Mouse (Mus musculus): ENCODE results near the gene Qsox1. TPM values are rescaled to one million over a fixed set of nuclear protein-coding genes. Genes with fewer than 3 reads are reported as not detected.

The Qsox1 gene
- polyA plus RNA-seq, 1 experiment from 2014 or later = 94.7 TPM

DNA sequence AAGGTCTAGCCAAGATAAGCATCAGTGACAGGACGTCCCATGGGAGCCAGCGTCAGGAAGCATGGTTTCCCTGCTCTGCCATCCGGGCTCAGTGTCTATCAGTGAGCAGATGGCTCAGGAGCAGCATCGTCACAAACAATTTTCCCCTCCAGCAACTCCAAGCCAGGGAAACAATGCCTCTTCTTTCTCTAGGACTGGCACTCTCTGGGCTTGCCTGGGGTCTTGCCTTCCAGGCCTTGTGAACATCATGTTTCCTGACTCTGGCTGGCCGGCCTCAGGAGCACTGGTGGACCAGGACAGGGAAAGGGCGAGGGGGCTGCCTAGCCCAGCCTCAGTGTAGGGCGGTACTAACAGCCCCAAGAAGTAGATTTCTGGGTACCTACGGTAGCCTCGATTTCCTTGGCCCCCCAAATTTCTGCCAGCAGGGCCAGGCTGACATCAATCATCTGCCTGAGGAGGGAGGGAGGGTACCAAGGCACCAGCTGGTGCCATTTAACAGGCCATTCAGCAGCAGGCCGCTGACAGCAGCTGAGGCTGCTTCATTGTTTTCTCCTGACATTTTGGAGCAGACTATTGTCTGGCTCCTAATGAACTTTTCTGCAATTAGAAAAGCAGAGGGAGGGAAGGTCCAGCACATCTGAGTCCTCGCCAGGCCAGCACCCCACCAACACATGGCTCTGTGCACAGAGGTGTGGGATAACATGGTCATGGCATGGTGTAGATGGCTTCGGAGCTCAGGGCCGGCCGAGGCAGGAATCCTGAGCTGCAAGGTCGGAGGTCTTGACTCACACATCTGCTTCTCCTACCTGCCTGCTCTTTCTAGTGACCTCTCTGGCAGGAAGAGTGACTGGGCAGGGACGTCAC is 22.3 kb downstream of the Qsox1 start:
- H3K36me3 ChIP-seq (ENCODE audit: control insufficient read depth, insufficient read depth, low read length) = peaks cover 27% of the 10 kb centered on the region
- H3K27ac ChIP-seq (ENCODE audit: low read length) = no peak overlapping the region
- no peaks in the 10 kb centered on the region for H3K9me3 ChIP-seq (replicated peaks; ENCODE audit: control insufficient read depth, low read length)
- WGBS = 81% methylated on average over 16 of the region's 16 CpGs
- no peaks in the 10 kb centered on the region for H3K4me1 ChIP-seq (ENCODE audit: control insufficient read depth, insufficient read depth, low read length)
- no peak overlapping the region for H3K9ac ChIP-seq (ENCODE audit: low read length)
- no peak overlapping the region for H3K4me2 ChIP-seq (ENCODE audit: low read depth, low read length)
- no peaks in the 10 kb centered on the region for H3K27me3 ChIP-seq (ENCODE audit: control insufficient read depth, insufficient read depth, low read length)
- H3K4me3 ChIP-seq (replicated peaks; ENCODE audit: low read length) = no peak overlapping the region
- ATAC-seq (ENCODE audit: insufficient read depth, low FRiP score) = no peak

DNA sequence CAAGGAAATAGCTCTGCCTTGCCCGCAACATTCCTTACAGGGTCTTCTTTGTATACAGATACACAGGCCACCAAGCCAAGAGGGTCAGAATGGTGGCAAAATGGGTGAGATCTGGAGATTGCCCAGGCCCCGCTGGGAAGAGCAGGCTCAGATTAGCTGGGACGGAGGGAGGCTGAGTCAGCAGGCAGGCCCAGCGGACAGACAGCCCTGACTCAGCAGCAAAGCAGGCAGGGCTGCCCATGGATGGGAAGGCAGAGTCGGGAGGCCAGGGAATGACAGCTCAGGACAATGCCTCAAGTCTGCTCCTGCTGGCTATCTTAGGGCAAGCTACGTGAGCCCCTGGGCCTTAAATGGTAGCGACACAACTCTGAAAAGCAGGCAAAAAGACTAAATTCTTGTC is 26.8 kb downstream of the Qsox1 start:
- WGBS = 72% methylated on average over 7 of the region's 7 CpGs
- Histone ChIP-seq H3K9me3 (replicated peaks; ENCODE audit: control insufficient read depth, low read length) (no peaks in the 10 kb centered on the region), H3K27me3 (ENCODE audit: control insufficient read depth, insufficient read depth, low read length) (no peaks in the 10 kb centered on the region), H3K9ac (ENCODE audit: low read length) (no peak overlapping the region), H3K36me3 (ENCODE audit: control insufficient read depth, insufficient read depth, low read length) (peaks cover 30% of the 10 kb centered on the region), H3K4me2 (ENCODE audit: low read depth, low read length) (no peak overlapping the region), H3K4me1 (ENCODE audit: control insufficient read depth, insufficient read depth, low read length) (no peaks in the 10 kb centered on the region), H3K27ac (ENCODE audit: low read length) (no peak overlapping the region), H3K4me3 (replicated peaks; ENCODE audit: low read length) (no peak overlapping the region)
- ATAC-seq (ENCODE audit: insufficient read depth, low FRiP score) = no peak

DNA sequence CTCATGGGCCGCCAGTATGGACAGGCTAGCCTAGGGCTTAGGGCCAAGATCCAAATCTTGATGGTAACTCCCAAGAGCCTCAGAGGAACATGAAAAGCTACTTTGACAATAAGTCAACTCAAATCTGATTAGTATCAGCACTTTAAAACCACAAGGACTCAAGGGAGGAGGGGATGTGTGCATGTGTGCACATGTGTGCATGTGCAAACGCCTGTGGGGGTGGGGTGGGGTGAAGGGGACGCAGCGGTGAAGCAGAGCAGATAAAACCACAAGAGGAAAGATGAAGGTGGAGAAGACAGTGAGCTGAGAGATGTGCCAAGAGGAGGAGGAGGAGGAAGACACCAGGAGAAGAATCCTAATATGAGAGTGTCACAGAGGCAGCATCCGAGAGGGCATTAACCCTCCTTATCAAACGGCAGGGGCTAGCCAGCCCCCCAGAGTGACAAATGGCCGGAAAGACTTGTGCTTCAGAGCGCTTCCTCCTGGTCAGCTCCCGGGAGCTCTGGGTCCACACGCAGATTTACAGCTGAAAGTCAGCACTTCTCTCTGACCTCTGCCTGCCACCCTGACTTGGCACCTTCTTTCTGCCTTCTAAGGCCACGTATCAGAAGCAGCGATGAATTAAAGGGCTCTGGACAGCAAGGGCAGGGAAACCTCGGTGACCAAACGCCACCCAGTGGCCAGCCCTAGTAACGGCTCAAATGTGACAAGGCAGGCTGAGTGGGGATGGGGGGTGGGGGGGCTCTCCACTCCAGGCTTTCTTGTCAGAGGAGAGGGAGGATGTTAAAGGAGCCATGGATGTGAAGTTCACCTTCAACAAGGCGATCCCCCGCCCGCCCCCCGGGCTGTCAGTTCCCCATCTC is 28.1 kb downstream of the Qsox1 start:
- no peak for ATAC-seq (ENCODE audit: insufficient read depth, low FRiP score)
- no peak overlapping the region for H3K27ac ChIP-seq (ENCODE audit: low read length)
- no peak overlapping the region for H3K4me2 ChIP-seq (ENCODE audit: low read depth, low read length)
- H3K27me3 ChIP-seq (ENCODE audit: control insufficient read depth, insufficient read depth, low read length) = no peaks in the 10 kb centered on the region
- H3K4me3 ChIP-seq (replicated peaks; ENCODE audit: low read length) = no peak overlapping the region
- no peak overlapping the region for H3K9ac ChIP-seq (ENCODE audit: low read length)
- peaks cover 22% of the 10 kb centered on the region for H3K36me3 ChIP-seq (ENCODE audit: control insufficient read depth, insufficient read depth, low read length)
- 36% methylated on average over 19 of the region's 19 CpGs for WGBS
- no peaks in the 10 kb centered on the region for H3K9me3 ChIP-seq (replicated peaks; ENCODE audit: control insufficient read depth, low read length)
- H3K4me1 ChIP-seq (ENCODE audit: control insufficient read depth, insufficient read depth, low read length) = no peaks in the 10 kb centered on the region

DNA sequence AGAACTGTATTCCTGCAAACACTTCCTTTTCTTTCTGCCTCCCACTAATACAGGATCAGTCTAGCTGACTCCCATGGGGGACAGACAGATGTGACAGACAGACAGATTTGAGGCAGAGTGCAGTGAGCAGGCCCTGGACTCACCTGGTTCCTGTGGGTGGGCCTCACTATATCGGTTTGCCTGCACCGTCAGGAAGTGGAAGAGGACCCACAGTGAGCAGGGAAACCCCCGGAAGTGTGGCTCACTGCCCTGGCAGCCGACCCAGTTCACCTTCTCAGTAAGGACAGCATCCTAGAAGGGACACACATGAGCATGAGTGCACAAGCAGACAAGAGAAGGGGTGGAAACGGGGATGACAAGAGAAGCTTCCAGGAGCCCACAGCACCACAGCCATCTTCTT is 30.3 kb downstream of the Qsox1 start:
- Histone ChIP-seq H3K4me2 (ENCODE audit: low read depth, low read length) (no peak overlapping the region), H3K9me3 (replicated peaks; ENCODE audit: control insufficient read depth, low read length) (no peaks in the 10 kb centered on the region), H3K9ac (ENCODE audit: low read length) (no peak overlapping the region), H3K4me1 (ENCODE audit: control insufficient read depth, insufficient read depth, low read length) (peaks cover 7% of the 10 kb centered on the region; the same call in 1 of the 2 replicates), H3K36me3 (ENCODE audit: control insufficient read depth, insufficient read depth, low read length) (peaks cover 13% of the 10 kb centered on the region), H3K4me3 (replicated peaks; ENCODE audit: low read length) (no peak overlapping the region), H3K27me3 (ENCODE audit: control insufficient read depth, insufficient read depth, low read length) (no peaks in the 10 kb centered on the region), H3K27ac (ENCODE audit: low read length) (no peak overlapping the region)
- WGBS = 83% methylated on average over 5 of the region's 5 CpGs
- ATAC-seq (ENCODE audit: insufficient read depth, low FRiP score) = no peak

DNA sequence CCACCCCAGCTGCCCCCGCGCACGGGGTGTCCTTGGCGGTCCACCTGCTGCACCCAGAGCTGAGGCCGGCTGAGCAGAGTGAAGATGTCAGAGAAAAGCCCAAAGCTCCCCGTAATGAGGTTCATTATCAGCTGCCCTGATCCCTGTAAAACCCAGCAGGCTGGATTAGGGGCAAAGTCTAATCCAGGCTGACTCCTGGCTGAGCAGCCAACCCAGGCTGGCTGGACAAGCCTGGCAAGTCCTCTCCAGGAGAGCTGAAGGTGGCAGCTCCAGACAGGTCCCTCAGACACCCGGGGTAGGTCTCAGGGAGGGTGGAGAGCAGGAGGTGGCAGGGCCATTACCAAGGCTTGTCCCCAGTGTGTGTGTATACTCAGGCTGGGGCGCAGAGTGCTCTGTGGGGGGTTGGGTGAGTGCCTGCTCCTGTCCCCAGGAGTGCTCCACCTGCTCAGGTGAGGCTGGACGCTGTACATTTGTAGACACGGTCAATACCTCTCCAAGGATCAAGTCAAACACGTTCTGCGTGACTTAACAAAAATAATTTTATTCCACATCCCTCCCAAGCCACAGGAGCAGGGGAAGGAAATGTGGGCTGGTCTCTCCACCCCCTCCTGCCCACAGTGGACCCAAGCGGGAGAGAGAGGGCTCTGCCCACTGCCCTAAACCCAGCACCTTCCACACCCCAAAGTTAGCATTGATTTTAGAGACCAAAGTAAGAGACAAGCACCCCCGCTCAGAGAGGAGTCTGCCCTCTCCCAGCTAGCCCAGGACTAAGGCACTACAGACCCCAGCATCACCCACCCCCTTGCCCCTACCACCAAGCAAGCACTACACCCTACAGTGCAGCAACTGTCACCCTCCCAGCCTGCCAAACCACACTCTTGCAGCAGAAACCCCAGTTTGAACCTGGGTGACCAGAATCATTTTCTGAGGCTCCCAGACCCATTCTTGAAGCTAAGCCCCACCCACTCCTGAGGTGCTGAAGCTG is 34.8 kb downstream of the Qsox1 start:
- WGBS = 55% methylated on average over 14 of the region's 14 CpGs
- ATAC-seq (ENCODE audit: insufficient read depth, low FRiP score) = peak; percentile 89
- no peak overlapping the region for H3K4me3 ChIP-seq (replicated peaks; ENCODE audit: low read length)
- H3K4me2 ChIP-seq (ENCODE audit: low read depth, low read length) = no peak overlapping the region
- H3K9ac ChIP-seq (ENCODE audit: low read length) = no peak overlapping the region
- H3K27ac ChIP-seq (ENCODE audit: low read length) = peak overlapping the region; percentile 11; the same call in 1 of the 2 replicates
- H3K27me3 ChIP-seq (ENCODE audit: control insufficient read depth, insufficient read depth, low read length) = no peaks in the 10 kb centered on the region
- peaks cover 9% of the 10 kb centered on the region; the same call in 1 of the 2 replicates for H3K36me3 ChIP-seq (ENCODE audit: control insufficient read depth, insufficient read depth, low read length)
- H3K9me3 ChIP-seq (replicated peaks; ENCODE audit: control insufficient read depth, low read length) = no peaks in the 10 kb centered on the region
- H3K4me1 ChIP-seq (ENCODE audit: control insufficient read depth, insufficient read depth, low read length) = peaks cover 10% of the 10 kb centered on the region; the same call in 1 of the 2 replicates

DNA sequence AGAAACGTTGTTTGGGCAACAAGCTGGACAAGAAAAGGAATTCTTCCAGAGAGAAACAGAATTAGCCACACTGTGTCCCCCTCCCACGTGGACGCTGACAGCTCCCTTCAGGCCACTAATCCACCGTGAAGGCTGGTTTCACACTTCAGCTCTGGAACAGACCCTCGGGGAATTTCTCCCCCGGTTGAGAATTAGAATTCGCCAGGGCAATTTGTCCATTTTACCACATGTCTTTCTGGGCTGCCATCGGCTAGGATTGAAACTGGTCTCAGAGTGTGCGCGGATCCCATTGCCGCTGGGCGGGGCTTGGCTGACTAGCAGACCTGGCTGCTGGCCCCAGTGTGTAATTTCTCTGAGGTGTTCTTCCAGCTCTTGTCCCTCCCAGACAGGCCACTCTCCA is 53.5 kb downstream of the Qsox1 start:
- 70% methylated on average over 12 of the region's 12 CpGs for WGBS
- H3K9me3 ChIP-seq (replicated peaks; ENCODE audit: control insufficient read depth, low read length) = no peaks in the 10 kb centered on the region
- H3K27me3 ChIP-seq (ENCODE audit: control insufficient read depth, insufficient read depth, low read length) = 0 out of 2 replicates have a peak, but pooled peaks cover 3% of the 10 kb centered on the region
- no peak for ATAC-seq (ENCODE audit: insufficient read depth, low FRiP score)
- H3K36me3 ChIP-seq (ENCODE audit: control insufficient read depth, insufficient read depth, low read length) = no peaks in the 10 kb centered on the region
- H3K4me2 ChIP-seq (ENCODE audit: low read depth, low read length) = no peak overlapping the region
- H3K4me1 ChIP-seq (ENCODE audit: control insufficient read depth, insufficient read depth, low read length) = no peaks in the 10 kb centered on the region
- no peak overlapping the region for H3K9ac ChIP-seq (ENCODE audit: low read length)
- no peak overlapping the region for H3K27ac ChIP-seq (ENCODE audit: low read length)
- no peak overlapping the region for H3K4me3 ChIP-seq (replicated peaks; ENCODE audit: low read length)

DNA sequence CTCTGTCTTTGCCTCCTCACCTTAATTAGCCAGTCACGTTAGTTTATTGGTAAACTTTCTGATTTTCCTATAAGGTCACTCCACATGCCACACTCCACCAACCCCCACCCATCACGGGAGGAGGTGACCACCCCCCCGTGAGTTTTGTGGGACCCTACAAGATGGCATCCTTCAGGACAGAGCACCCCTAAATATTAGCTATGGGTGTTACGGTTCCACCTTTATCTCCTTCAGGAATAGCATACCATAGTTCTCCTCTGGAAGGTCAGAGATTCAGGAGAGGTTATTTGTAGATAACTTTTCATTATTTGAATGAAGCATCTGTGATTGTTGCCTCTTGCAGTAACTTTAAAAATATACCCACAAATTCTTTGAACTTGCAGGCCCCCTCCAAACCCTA is 54.0 kb downstream of the Qsox1 start:
- Histone ChIP-seq H3K9me3 (replicated peaks; ENCODE audit: control insufficient read depth, low read length) (no peaks in the 10 kb centered on the region), H3K4me1 (ENCODE audit: control insufficient read depth, insufficient read depth, low read length) (no peaks in the 10 kb centered on the region), H3K36me3 (ENCODE audit: control insufficient read depth, insufficient read depth, low read length) (no peaks in the 10 kb centered on the region), H3K4me2 (ENCODE audit: low read depth, low read length) (no peak overlapping the region), H3K4me3 (replicated peaks; ENCODE audit: low read length) (no peak overlapping the region), H3K9ac (ENCODE audit: low read length) (no peak overlapping the region), H3K27ac (ENCODE audit: low read length) (no peak overlapping the region), H3K27me3 (ENCODE audit: control insufficient read depth, insufficient read depth, low read length) (0 out of 2 replicates have a peak, but pooled peaks cover 3% of the 10 kb centered on the region)
- ATAC-seq (ENCODE audit: insufficient read depth, low FRiP score) = no peak
- 86% methylated on average over 4 of the region's 4 CpGs for WGBS

DNA sequence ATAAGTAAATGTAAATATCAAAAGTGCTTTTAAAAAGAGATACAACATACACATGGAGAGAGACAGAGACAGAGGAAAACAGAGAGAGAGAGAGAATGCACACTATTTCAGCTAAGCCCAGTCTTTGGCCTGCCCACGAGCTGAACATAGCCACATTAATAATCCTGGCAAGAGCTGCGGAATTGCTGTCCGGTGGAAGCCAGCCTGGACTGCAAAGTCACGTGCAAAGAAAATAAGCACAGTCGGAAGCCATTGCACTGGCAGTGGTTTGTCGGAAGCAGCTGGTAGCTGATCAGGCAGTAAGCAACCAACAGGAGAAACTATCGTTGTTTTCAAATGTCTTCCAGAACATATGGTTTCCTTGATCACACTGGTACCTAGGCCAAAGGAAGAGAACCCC is 55.1 kb downstream of the Qsox1 start:
- Histone ChIP-seq H3K4me3 (replicated peaks; ENCODE audit: low read length) (no peak overlapping the region), H3K27me3 (ENCODE audit: control insufficient read depth, insufficient read depth, low read length) (0 out of 2 replicates have a peak, but pooled peaks cover 3% of the 10 kb centered on the region), H3K27ac (ENCODE audit: low read length) (no peak overlapping the region), H3K36me3 (ENCODE audit: control insufficient read depth, insufficient read depth, low read length) (no peaks in the 10 kb centered on the region), H3K9ac (ENCODE audit: low read length) (no peak overlapping the region), H3K4me2 (ENCODE audit: low read depth, low read length) (no peak overlapping the region), H3K9me3 (replicated peaks; ENCODE audit: control insufficient read depth, low read length) (no peaks in the 10 kb centered on the region), H3K4me1 (ENCODE audit: control insufficient read depth, insufficient read depth, low read length) (no peaks in the 10 kb centered on the region)
- ATAC-seq (ENCODE audit: insufficient read depth, low FRiP score) = no peak
- WGBS = 60% methylated on average over 7 of the region's 7 CpGs

Measured in stomach, embryonic 16.5 days (tissue).